Comparison of ENCODE assay signal across 25 mouse cellular contexts in genomic region chr14:79929451-79929850, GRCm38 (mm10). TPM values are rescaled to one million over a fixed set of nuclear protein-coding genes. Genes with fewer than 3 reads are reported as not detected.
"Had no signal": no experiment of that assay in that cellular context is flagged by ENCODE, and none has a peak within 500 bp of the region (broad histone marks: within the 10 kb centered on the region; RNA-seq: fewer than 3 reads in every experiment).

No protein-coding gene starts in this region.

- H3K27me3 ChIP-seq: heart, embryonic 13.5 days; heart, embryonic 15.5 days; hindbrain, embryonic 13.5 days; hindbrain, embryonic 15.5 days; limb, embryonic 13.5 days; limb, embryonic 15.5 days; liver, embryonic 12.5 days had no signal

- H3K27ac ChIP-seq: heart, embryonic 13.5 days; heart, embryonic 15.5 days; hindbrain, embryonic 13.5 days; hindbrain, embryonic 15.5 days; hindbrain, postnatal 0 days; limb, embryonic 13.5 days; limb, embryonic 15.5 days; liver, embryonic 12.5 days; liver, embryonic 14.5 days had no signal

- ATAC-seq: hindbrain, postnatal 0 days; intestine, embryonic 16.5 days; liver, embryonic 12.5 days had no signal

- H3K4me1 ChIP-seq: heart, embryonic 13.5 days; heart, embryonic 15.5 days; hindbrain, embryonic 13.5 days; hindbrain, embryonic 15.5 days; limb, embryonic 13.5 days; limb, embryonic 15.5 days; liver, embryonic 12.5 days had no signal

- DNase-seq: gastrocnemius, postnatal 25 days; heart, adult 18-20 months; heart, postnatal 14 days; heart, postnatal 36 days; kidney, adult 11 months; kidney, adult 2 months; kidney, adult 9 months; kidney, postnatal 14 days; kidney, postnatal 36 days; layer of hippocampus, adult 9-11 months; layer of hippocampus, postnatal 36 days; left cerebral cortex, postnatal 4 days had no signal

- H3K9me3 ChIP-seq: heart, embryonic 15.5 days; hindbrain, embryonic 13.5 days; hindbrain, embryonic 15.5 days; limb, embryonic 15.5 days; liver, embryonic 12.5 days had no signal

- H3K4me3 ChIP-seq: heart, embryonic 13.5 days; heart, embryonic 15.5 days; hindbrain, embryonic 13.5 days; hindbrain, embryonic 15.5 days; limb, embryonic 13.5 days; limb, embryonic 15.5 days; liver, embryonic 12.5 days had no signal

- H3K9ac ChIP-seq: heart, embryonic 13.5 days; heart, embryonic 15.5 days; hindbrain, embryonic 13.5 days; hindbrain, embryonic 15.5 days; limb, embryonic 13.5 days; limb, embryonic 15.5 days; liver, embryonic 12.5 days; liver, embryonic 14.5 days had no signal

- H3K36me3 ChIP-seq: heart, embryonic 13.5 days; heart, embryonic 15.5 days; hindbrain, embryonic 13.5 days; hindbrain, embryonic 15.5 days; limb, embryonic 13.5 days; limb, embryonic 15.5 days; liver, embryonic 12.5 days had no signal

- H3K4me2 ChIP-seq: heart, embryonic 11.5 days; heart, embryonic 13.5 days; heart, embryonic 15.5 days; hindbrain, embryonic 13.5 days; hindbrain, embryonic 15.5 days; limb, embryonic 13.5 days; limb, embryonic 15.5 days; liver, embryonic 12.5 days had no signal

RNA-seq across cellular contexts. Expression of gene Olfm4, which starts 54.4 kb away (rescaled TPM):
- total RNA-seq: gastrocnemius, adult 8-10 months; gastrocnemius, postnatal 25 days; heart, adult 18-20 months; heart, postnatal 36 days had no signal
- polyA plus RNA-seq: liver, adult 2 months had no signal
